Mouse (Mus musculus) liver, embryonic 14.5 days (tissue): ENCODE measurements around the gene Duox2.

Source experiments
- CTCF ChIP-seq: IDR thresholded peaks from 2 replicates; pipeline ENCODE4 v1.5.1; 2016; ENCODE audit warnings: antibody characterized with exemption, low read depth, control low read depth
- EP300 ChIP-seq: IDR thresholded peaks from 2 replicates; pipeline ENCODE4 v1.6.1; 2016; ENCODE audit warnings: antibody characterized with exemption, low read depth

- no peak for TF ChIP-seq CTCF
- no peak for TF ChIP-seq EP300
Measured at GRCm38 (mm10) chr2:122264690-122265089, 33.6 kb downstream of the Duox2 start.
